Mouse (Mus musculus) gonadal fat pad, adult 2 months (tissue): ENCODE data around the gene Gjb5. TPM values are rescaled to one million over a fixed set of nuclear protein-coding genes. Genes with fewer than 3 reads are reported as not detected.

Experiments used
- DNase-seq: peaks from one replicate; pipeline ENCODE4 v3.0.0-alpha.2; 2012; ENCODE audit warnings: low read depth
- polyA plus RNA-seq: library from polyadenylated mRNA; depleted of rRNA; stranded (reverse); fragments of >200 nt; gene quantifications from 2 replicates; pipeline ENCODE4 v1.2.3, GENCODE M21; 2012; rRNA removed

The Gjb5 gene
- polyA plus RNA-seq, result 3.5 and 4.6 TPM in 2 replicates

GRCm38 (mm10) chr4:127358018-127358417 lies at the start of gene Gjb5:
Gene Gjb5 (minus strand): TSS chr4:127358181.
- no peak for DNase-seq

- DNase-seq, result no peak
These were observed 44.6 kb upstream of the Gjb5 start for GRCm38 (mm10) chr4:127402614-127403013.

GRCm38 (mm10) chr4:127402166-127402565 lies 44.2 kb upstream of the Gjb5 start:
- DNase-seq, result no peak

GRCm38 (mm10) chr4:127400165-127401145 lies 42.5 kb upstream of the Gjb5 start:
- DNase-seq, result no peak

GRCm38 (mm10) chr4:127395591-127395990 lies 37.6 kb upstream of the Gjb5 start:
- DNase-seq, result no peak

- DNase-seq, result no peak
These were observed 31.7 kb upstream of the Gjb5 start for GRCm38 (mm10) chr4:127389645-127390044.

- DNase-seq, result no peak
These were observed 19.4 kb upstream of the Gjb5 start for GRCm38 (mm10) chr4:127377344-127377743.

- no peak for DNase-seq
These were observed 17.7 kb upstream of the Gjb5 start for GRCm38 (mm10) chr4:127375541-127376177.

GRCm38 (mm10) chr4:127374645-127375044 lies 16.7 kb upstream of the Gjb5 start:
- no peak for DNase-seq

- no peak for DNase-seq
These were observed 15.5 kb upstream of the Gjb5 start for GRCm38 (mm10) chr4:127373491-127373890.

- no peak for DNase-seq
These were observed 13.6 kb upstream of the Gjb5 start for GRCm38 (mm10) chr4:127371546-127371945.

GRCm38 (mm10) chr4:127370447-127370846 lies 12.5 kb upstream of the Gjb5 start:
- no peak for DNase-seq

GRCm38 (mm10) chr4:127368379-127368973 lies 10.5 kb upstream of the Gjb5 start:
- no peak for DNase-seq

GRCm38 (mm10) chr4:127365834-127366233 lies 7.9 kb upstream of the Gjb5 start:
- no peak for DNase-seq

GRCm38 (mm10) chr4:127365433-127365832 lies 7.5 kb upstream of the Gjb5 start:
- no peak for DNase-seq

- no peak for DNase-seq
These were observed 6.5 kb upstream of the Gjb5 start for GRCm38 (mm10) chr4:127364431-127364830.

GRCm38 (mm10) chr4:127363331-127363730 lies 5.3 kb upstream of the Gjb5 start:
- DNase-seq, result no peak

GRCm38 (mm10) chr4:127362520-127362919 lies 4.5 kb upstream of the Gjb5 start:
- DNase-seq, result no peak

- no peak for DNase-seq
These were observed 3.2 kb downstream of the Gjb5 start for GRCm38 (mm10) chr4:127354506-127355485.

GRCm38 (mm10) chr4:127353951-127354438 lies 4.0 kb downstream of the Gjb5 start, which contains the start of gene Gjb4:
Gene Gjb4 (minus strand): TSS chr4:127354081.
- DNase-seq, result no peak

- DNase-seq, result no peak
These were observed 5.4 kb downstream of the Gjb5 start for GRCm38 (mm10) chr4:127352594-127352993.
